Mouse (Mus musculus): ENCODE measurements around the gene Fcgrt. TPM values are rescaled to one million over a fixed set of nuclear protein-coding genes. Genes with fewer than 3 reads are reported as not detected.

The Fcgrt gene
- polyA plus RNA-seq, 1 experiment from 2014 or later: 29.2 TPM

DNA sequence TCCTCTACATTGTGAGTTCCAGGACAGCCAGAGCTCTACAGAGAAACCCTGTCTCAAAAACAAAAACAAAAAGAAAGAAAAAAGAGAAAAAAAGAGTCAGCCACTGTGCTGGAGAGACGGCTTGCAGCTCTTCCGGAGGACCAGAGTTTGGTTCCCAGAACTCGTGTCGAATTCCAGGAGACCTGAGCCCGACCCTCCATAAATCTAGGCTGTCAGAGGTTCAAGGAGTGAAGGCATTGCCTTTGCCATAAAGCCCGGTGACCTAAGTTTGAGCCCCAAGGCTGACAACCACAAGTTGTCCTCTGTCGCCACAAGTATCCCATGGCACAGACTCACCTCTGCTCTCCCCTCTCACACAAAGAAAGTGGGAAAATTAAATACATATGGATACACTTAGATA is 9.5 kb downstream of the Fcgrt start:
- Histone ChIP-seq H3K9ac (no peak overlapping the region), H3K36me3 (no peaks in the 10 kb centered on the region), H3K27me3 (no peaks in the 10 kb centered on the region), H3K4me1 (replicated peaks) (peaks cover 52% of the 10 kb centered on the region), H3K9me3 (replicated peaks) (no peaks in the 10 kb centered on the region), H3K4me2 (no peak overlapping the region), H3K4me3 (replicated peaks) (no peak overlapping the region), H3K27ac (no peak overlapping the region; the same call in 1 of the 2 replicates)
- ATAC-seq (ENCODE audit: low read depth) (no peak), DNase-seq (no peak)
- WGBS (ENCODE audit: insufficient replicate concordance): 45% methylated on average over 7 of the region's 7 CpGs

DNA sequence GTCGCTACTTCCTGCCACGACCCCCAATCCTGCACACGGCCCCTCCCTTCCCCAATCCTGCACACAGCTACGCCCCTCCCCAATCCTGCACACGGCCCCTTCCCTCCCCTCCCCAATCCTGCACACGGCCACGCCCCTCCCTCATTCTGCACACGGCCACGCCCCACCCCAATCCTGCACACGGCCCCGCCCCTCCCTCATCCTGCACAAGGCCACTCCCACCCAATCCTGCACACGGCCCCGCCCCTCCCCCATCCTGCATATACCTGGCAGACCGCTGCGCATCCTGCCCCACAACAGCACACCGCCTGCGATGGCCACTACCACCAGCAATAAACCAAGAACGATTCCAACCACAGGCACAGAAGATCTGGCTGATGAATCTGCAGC is 10.1 kb downstream of the Fcgrt start:
- Histone ChIP-seq H3K4me3 (replicated peaks) (no peak overlapping the region), H3K27me3 (no peaks in the 10 kb centered on the region), H3K4me1 (replicated peaks) (peaks cover 54% of the 10 kb centered on the region), H3K27ac (no peak overlapping the region; the same call in 1 of the 2 replicates), H3K9ac (no peak overlapping the region), H3K4me2 (peak overlapping the region; percentile 30), H3K9me3 (replicated peaks) (no peaks in the 10 kb centered on the region), H3K36me3 (no peaks in the 10 kb centered on the region)
- ATAC-seq (ENCODE audit: low read depth): no peak
- WGBS (ENCODE audit: insufficient replicate concordance): 25% methylated on average over 17 of the region's 18 CpGs
- DNase-seq: no peak

DNA sequence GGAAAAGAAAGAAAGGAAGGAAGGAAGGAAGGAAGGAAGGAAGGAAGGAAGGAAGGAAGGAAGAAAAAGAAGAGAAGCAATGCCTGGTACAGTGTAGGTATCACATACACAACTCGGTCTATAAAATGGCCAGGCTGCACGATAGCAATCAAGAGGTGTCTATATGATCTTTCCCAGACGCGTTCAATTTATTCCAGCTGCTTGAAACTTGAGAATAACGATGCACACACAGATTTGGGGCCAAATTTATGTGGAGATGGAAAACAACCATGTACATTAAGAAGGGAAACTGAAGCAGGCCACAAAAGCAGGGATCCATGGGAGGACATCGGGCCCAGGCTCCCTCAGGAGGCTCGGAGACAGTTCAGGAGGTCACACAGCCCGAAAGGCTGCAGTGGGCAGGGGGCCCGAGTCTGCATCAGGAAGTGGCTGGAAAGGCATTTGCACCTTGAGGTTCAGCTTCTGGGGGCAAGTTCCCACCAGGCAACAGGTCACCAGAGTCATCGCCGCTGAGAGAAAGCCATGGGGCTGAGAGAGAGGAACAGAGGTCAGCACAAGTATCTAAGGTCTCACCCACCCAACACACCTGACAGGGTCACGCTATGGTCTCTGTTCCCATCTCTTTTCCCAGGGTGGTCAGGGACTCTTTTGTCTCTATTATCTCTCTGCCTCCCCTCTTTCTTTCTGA is 10.7 kb downstream of the Fcgrt start:
- ATAC-seq (ENCODE audit: low read depth): no peak
- Histone ChIP-seq H3K4me2 (peak overlapping the region; percentile 30), H3K9ac (no peak overlapping the region)

DNA sequence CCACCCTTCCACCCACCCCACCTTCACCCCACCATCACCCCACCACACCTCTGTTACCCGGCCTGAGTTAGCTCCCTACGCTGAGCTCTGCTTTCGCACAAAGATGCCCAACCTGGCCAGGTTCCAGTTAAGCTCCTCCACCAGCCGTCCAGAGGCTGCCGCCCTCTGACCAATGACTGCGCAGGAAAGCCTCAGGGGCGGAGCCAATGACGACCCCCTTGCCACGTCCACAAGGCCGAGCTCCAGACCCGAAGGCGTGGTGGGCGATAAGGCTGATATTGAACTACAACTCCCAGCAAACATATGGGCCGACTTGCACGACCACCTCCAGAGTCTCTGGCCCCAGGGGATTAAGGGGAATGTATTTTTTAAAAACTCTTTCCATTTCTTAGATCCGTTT is 11.6 kb downstream of the Fcgrt start, which contains the start of gene Rcn3:
Gene Rcn3 (minus strand): TSS at position 174 of the 400 bp plus-strand sequence.
- H3K4me1 ChIP-seq (replicated peaks): peaks cover 56% of the 10 kb centered on the region
- H3K27ac ChIP-seq: peak within 1 kb of the TSS; percentile 63
- H3K36me3 ChIP-seq: 0 out of 2 replicates have a peak, but pooled peaks cover 4% of the 10 kb centered on the region
- ATAC-seq (ENCODE audit: low read depth): peak; percentile 79
- 1% methylated on average over 16 of the region's 16 CpGs for WGBS (ENCODE audit: insufficient replicate concordance)
- H3K9me3 ChIP-seq (replicated peaks): no peaks in the 10 kb centered on the region
- peak; percentile 80 for DNase-seq
- H3K4me3 ChIP-seq (replicated peaks): peak within 1 kb of the TSS; percentile 58
- H3K9ac ChIP-seq: peak within 1 kb of the TSS; percentile 59
- peak within 1 kb of the TSS; percentile 77 for H3K4me2 ChIP-seq
- H3K27me3 ChIP-seq: no peaks in the 10 kb centered on the region

More for the DNA sequence above, 10.7 kb downstream of the Fcgrt start:
- peak overlapping the region; percentile 63; the same call in 1 of the 2 replicates for H3K27ac ChIP-seq
- H3K4me1 ChIP-seq (replicated peaks): peaks cover 56% of the 10 kb centered on the region
- no peaks in the 10 kb centered on the region for H3K27me3 ChIP-seq
- no peaks in the 10 kb centered on the region for H3K9me3 ChIP-seq (replicated peaks)
- H3K36me3 ChIP-seq: no peaks in the 10 kb centered on the region
- no peak for DNase-seq
- no peak overlapping the region for H3K4me3 ChIP-seq (replicated peaks)
- 35% methylated on average over 12 of the region's 12 CpGs for WGBS (ENCODE audit: insufficient replicate concordance)

DNA sequence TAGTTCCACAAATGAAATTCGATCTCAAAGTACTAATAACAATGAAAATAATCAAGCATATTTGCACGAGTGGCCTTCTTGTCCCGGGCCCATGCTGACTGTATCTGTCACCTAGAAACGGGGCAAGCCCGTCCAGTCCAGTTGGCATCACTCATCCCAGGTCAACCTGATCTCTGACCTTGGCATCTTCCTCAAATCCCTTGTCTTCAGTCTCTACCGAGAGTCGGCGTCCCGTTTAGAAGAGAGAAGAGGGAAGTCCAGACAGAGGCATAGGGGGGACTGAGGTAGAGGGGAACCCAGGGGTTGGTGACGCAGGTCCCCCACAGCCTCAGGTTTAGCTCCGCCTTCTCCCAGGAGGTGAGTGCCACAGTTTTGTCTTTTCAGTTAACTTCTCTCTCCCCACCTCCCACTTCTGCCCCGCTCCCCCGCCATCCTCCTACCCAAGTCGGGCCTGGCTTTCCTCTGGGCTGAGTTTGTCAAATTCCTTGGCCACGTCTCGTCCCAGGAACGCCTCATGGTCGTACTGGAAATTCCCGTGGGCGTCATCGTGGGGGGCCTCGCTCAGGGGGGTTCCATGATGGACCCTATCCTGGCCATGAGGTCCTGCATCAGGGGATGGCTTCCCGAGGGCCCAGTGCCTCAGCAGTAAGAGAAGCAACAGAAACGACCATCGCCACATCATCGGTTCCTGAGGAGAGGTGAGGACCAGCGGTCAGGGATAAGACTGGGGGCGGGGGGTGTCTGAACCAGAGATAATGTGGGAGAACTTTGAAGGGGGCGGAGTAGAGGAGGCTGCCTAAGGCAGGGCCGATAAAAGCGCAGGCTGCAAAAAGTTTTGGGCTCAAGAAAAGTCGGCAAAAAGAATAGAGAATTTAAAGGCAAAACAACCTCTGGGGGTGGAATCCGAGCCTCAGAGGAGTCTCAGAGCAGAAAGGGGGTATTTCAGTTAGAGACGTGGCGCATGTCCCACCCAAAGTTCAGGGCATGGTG is 12.4 kb downstream of the Fcgrt start:
- DNase-seq (no peak), ATAC-seq (ENCODE audit: low read depth) (peak; percentile 58)
- no peaks in the 10 kb centered on the region for H3K27me3 ChIP-seq
- H3K36me3 ChIP-seq: 0 out of 2 replicates have a peak, but pooled peaks cover 6% of the 10 kb centered on the region
- H3K9me3 ChIP-seq (replicated peaks): no peaks in the 10 kb centered on the region
- 13% methylated on average over 35 of the region's 35 CpGs for WGBS (ENCODE audit: insufficient replicate concordance)
- H3K4me3 ChIP-seq (replicated peaks): peak overlapping the region; percentile 58
- H3K27ac ChIP-seq: peak overlapping the region; percentile 60
- peak overlapping the region; percentile 59 for H3K9ac ChIP-seq
- H3K4me2 ChIP-seq: peak overlapping the region; percentile 77
- peaks cover 56% of the 10 kb centered on the region for H3K4me1 ChIP-seq (replicated peaks)

DNA sequence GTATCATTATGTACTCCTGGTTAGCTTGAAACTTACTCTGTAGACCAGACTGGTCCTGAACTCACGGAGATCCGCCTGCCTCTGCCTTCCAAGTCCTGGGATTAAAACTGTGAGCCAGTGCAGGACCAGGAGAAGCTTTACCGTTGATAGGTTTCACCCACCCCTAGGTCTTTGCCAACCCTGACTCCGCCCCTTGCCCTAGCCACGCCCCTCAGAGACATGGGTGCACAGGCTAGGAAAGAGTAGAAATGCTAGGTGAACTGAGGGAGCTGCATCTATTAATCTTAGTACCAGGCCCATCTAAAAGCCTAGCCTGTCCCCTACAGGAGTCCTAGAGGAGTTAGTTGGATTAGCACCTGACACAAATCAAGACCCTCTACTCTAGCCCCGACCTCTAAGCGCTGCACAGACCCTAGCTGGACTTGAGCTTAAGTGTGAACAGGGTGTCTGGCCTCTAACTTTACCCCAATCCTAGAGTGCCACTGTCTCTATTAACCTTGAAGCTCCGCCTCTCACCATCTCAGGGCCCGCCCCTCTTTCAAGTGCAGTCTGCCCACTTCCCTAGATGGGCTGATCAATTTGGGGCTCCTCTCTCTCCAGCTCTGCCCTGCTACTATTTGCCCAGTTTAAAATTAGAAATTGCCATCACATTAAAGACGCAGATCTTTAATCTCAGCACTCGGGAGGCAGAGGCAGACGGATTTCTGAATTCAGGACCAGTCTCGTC is 13.2 kb downstream of the Fcgrt start:
- H3K27me3 ChIP-seq: no peaks in the 10 kb centered on the region
- DNase-seq (peak; percentile 60), ATAC-seq (ENCODE audit: low read depth) (peak; percentile 27; the same call in 1 of the 2 replicates)
- H3K9me3 ChIP-seq (replicated peaks): no peaks in the 10 kb centered on the region
- peak overlapping the region; percentile 58 for H3K4me3 ChIP-seq (replicated peaks)
- peak overlapping the region; percentile 77 for H3K4me2 ChIP-seq
- H3K4me1 ChIP-seq (replicated peaks): peaks cover 54% of the 10 kb centered on the region
- 54% methylated on average over 13 of the region's 13 CpGs for WGBS (ENCODE audit: insufficient replicate concordance)
- H3K9ac ChIP-seq: peak overlapping the region; percentile 59
- H3K36me3 ChIP-seq: 0 out of 2 replicates have a peak, but pooled peaks cover 12% of the 10 kb centered on the region
- peak overlapping the region; percentile 60; the same call in 1 of the 2 replicates for H3K27ac ChIP-seq

DNA sequence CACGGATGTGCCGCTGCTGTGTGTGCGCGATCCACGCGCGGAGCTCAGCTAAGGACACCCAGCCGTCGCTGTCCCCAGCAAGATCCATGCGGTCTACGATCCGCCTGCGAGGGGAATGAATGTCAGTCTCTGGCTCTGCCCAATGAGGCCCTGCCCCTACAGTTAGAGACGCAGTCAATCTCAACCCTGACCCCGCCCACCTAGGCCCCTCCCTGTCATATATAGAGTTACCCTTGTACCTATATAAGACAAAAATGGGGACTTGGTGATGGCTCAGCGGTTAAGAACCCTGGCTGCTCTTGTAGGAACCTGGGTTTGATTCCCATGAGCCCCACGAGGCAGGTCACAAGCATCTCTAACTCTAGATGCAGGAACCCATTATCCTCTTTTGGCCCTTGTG is 15.1 kb downstream of the Fcgrt start:
- Histone ChIP-seq H3K27ac (no peak overlapping the region), H3K4me1 (replicated peaks) (peaks cover 41% of the 10 kb centered on the region), H3K9ac (no peak overlapping the region), H3K4me3 (replicated peaks) (no peak overlapping the region), H3K9me3 (replicated peaks) (no peaks in the 10 kb centered on the region), H3K36me3 (0 out of 2 replicates have a peak, but pooled peaks cover 12% of the 10 kb centered on the region), H3K4me2 (no peak overlapping the region), H3K27me3 (no peaks in the 10 kb centered on the region)
- 84% methylated on average over 17 of the region's 17 CpGs for WGBS (ENCODE audit: insufficient replicate concordance)
- ATAC-seq (ENCODE audit: low read depth): no peak
- DNase-seq: no peak

DNA sequence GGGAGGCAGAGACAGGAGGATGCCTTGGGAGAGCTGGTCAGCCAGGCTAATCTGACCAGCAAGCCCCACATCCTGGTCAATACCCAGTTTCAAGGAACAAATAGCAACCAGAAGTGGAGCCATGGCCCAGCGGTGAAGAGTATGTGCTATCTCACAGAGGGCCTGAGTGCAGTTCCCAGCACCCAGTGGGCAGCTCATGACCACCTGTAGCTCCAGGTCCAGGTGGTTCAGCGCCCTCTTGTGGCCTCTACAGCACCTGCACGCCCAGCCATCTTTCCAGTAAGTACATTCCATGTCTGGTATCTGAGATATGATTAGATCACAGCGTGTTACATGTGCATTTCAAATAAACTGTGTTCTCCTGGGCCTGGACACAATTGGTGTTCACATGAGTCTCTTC is 17.6 kb downstream of the Fcgrt start:
- WGBS (ENCODE audit: insufficient replicate concordance): 60% methylated on average over 4 of the region's 4 CpGs

DNA sequence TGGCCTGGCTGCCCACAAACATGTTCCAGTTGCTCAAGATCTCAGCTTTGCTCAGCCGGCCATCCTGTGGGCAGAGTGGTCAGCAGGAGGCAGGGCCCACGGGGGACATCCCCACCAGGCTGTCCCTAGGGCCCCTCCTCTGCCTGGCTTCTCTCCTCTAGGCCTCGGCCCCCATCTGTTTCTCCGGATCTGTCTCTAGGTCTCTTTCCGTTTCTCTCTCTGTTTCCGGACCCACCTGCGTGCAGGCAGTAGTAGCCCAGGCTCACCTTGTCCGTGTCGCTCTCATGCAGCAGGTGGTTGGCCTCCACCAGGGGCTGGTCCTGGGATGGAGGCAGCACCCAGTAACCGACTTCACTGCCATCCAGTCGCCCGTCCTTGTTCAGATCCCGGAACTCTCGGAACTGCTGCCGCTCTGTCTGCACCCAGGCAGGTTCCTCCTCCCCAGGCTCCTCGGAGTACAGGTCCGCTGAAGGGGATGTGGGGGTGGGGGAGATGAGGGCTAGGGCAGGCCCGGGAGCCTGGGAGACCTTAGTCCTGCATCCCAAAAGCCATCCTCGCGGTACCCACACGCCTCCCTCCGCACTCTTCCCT is 20.3 kb downstream of the Fcgrt start:
- Histone ChIP-seq H3K9ac (peak overlapping the region; percentile 53), H3K4me2 (peak overlapping the region; percentile 63), H3K27ac (peak overlapping the region; percentile 47), H3K36me3 (0 out of 2 replicates have a peak, but pooled peaks cover 14% of the 10 kb centered on the region), H3K4me1 (replicated peaks) (peaks cover 37% of the 10 kb centered on the region), H3K4me3 (replicated peaks) (peak overlapping the region; percentile 42), H3K9me3 (replicated peaks) (no peaks in the 10 kb centered on the region), H3K27me3 (no peaks in the 10 kb centered on the region)
- no peak; the same call in 1 of the 2 replicates for ATAC-seq (ENCODE audit: low read depth)
- 36% methylated on average over 22 of the region's 22 CpGs for WGBS (ENCODE audit: insufficient replicate concordance)
- DNase-seq: no peak

More for the DNA sequence above, 17.6 kb downstream of the Fcgrt start:
- Histone ChIP-seq H3K27ac (no peak overlapping the region), H3K4me2 (no peak overlapping the region), H3K4me1 (replicated peaks) (peaks cover 42% of the 10 kb centered on the region), H3K4me3 (replicated peaks) (no peak overlapping the region), H3K27me3 (no peaks in the 10 kb centered on the region), H3K9ac (no peak overlapping the region), H3K36me3 (0 out of 2 replicates have a peak, but pooled peaks cover 14% of the 10 kb centered on the region), H3K9me3 (replicated peaks) (no peaks in the 10 kb centered on the region)
- DNase-seq: no peak
- no peak for ATAC-seq (ENCODE audit: low read depth)
